Mouse (Mus musculus): ENCODE data around the gene Mrgprh. TPM values are rescaled to one million over a fixed set of nuclear protein-coding genes. Genes with fewer than 3 reads are reported as not detected.

Mrgprh gene
- polyA plus RNA-seq, 1 experiment from 2014 or later: not detected

DNA sequence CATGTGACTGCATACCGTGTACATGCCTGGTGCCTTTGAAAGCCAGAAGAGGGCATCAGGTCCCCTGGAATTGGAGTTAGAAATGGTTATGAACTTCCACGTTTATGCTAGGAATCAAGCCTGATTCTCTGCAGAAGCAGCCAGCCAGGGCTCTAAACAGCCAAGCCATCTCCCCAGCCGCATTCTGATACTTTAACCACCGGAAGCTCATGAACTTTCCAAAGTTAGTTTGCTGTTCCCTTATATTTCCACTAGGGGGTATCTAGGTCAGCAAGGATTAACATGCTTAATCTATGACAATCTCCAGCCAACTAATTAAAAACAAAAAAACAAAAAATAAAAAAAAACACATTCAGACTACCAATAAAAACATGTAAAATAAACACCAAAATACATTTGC lies 17.8 kb upstream of the Mrgprh start:
- Histone ChIP-seq H3K4me1 (replicated peaks; ENCODE audit: control insufficient read depth, insufficient read depth, low read length) (no peaks in the 10 kb centered on the region), H3K9me3 (ENCODE audit: control insufficient read depth, low read length) (no peaks in the 10 kb centered on the region), H3K27ac (ENCODE audit: low read depth, low read length) (no peak overlapping the region), H3K9ac (ENCODE audit: low read length) (no peak overlapping the region), H3K27me3 (ENCODE audit: control insufficient read depth, insufficient read depth, low read length) (no peaks in the 10 kb centered on the region), H3K36me3 (ENCODE audit: control insufficient read depth, insufficient read depth, low read length) (no peaks in the 10 kb centered on the region), H3K4me3 (ENCODE audit: low read depth, low read length) (no peak overlapping the region), H3K4me2 (ENCODE audit: low read depth, low read length, severe bottlenecking) (no peak overlapping the region)
- 49% methylated on average over 4 of the region's 4 CpGs for WGBS
- ATAC-seq (replicated peaks; ENCODE audit: low FRiP score): no peak
- DNase-seq (ENCODE audit: low spot score): no peak

DNA sequence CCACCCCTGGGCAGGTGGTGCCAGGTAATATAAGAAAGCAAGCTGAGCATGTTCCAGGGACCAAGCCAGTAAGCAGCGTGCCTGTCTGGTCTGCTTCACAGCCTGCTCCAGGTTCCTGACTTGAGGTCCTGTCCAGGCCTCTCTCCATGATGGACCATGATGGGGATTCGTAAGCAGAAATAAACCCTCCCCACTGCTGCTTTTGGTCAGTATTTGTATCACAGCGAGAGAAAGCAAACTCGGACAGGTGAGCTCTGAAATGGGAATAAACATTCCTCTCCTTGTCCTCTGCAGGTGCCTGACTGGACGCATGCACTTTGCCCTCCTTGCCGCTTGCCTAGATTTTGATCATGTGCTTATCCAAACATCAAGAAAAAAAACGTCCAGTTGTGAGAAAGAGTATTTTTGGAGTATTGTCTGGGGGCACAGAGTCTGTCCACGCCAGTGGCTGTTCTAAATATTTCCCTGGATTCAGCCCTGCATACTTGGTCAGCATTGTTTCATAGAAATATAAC lies 16.8 kb upstream of the Mrgprh start:
- H3K36me3 ChIP-seq (ENCODE audit: control insufficient read depth, insufficient read depth, low read length): no peaks in the 10 kb centered on the region
- ATAC-seq (replicated peaks; ENCODE audit: low FRiP score): no peak
- H3K4me2 ChIP-seq (ENCODE audit: low read depth, low read length, severe bottlenecking): no peak overlapping the region
- DNase-seq (ENCODE audit: low spot score): no peak
- H3K9me3 ChIP-seq (ENCODE audit: control insufficient read depth, low read length): no peaks in the 10 kb centered on the region
- no peak overlapping the region for H3K27ac ChIP-seq (ENCODE audit: low read depth, low read length)
- no peak overlapping the region for H3K9ac ChIP-seq (ENCODE audit: low read length)
- WGBS: 80% methylated on average over 8 of the region's 8 CpGs
- H3K27me3 ChIP-seq (ENCODE audit: control insufficient read depth, insufficient read depth, low read length): no peaks in the 10 kb centered on the region
- no peaks in the 10 kb centered on the region for H3K4me1 ChIP-seq (replicated peaks; ENCODE audit: control insufficient read depth, insufficient read depth, low read length)
- H3K4me3 ChIP-seq (ENCODE audit: low read depth, low read length): no peak overlapping the region

DNA sequence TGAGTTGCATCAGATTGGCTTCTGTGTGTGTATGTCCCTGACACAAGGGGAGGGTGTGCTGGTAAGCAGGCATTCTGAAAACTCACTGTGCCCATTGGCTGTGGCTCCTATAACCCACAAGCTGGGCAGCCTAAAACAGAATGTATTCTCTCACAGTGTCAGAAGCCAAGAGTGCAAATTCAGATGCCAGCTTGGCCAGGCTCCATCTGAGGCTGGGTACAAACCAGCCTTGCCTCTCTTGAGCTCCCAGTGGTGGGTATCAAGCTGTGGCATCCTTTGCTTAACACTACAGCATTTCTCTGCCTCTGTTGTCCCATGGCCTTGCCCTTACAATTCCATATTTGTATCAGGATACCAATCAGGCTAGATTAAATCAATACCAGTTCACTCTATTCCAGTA lies 11.7 kb upstream of the Mrgprh start:
- no peak for DNase-seq (ENCODE audit: low spot score)
- no peak overlapping the region for H3K27ac ChIP-seq (ENCODE audit: low read depth, low read length)
- no peaks in the 10 kb centered on the region for H3K27me3 ChIP-seq (ENCODE audit: control insufficient read depth, insufficient read depth, low read length)
- H3K36me3 ChIP-seq (ENCODE audit: control insufficient read depth, insufficient read depth, low read length): no peaks in the 10 kb centered on the region
- no peak for ATAC-seq (replicated peaks; ENCODE audit: low FRiP score)
- H3K9ac ChIP-seq (ENCODE audit: low read length): no peak overlapping the region
- H3K9me3 ChIP-seq (ENCODE audit: control insufficient read depth, low read length): no peaks in the 10 kb centered on the region
- H3K4me1 ChIP-seq (replicated peaks; ENCODE audit: control insufficient read depth, insufficient read depth, low read length): no peaks in the 10 kb centered on the region
- H3K4me3 ChIP-seq (ENCODE audit: low read depth, low read length): no peak overlapping the region
- no peak overlapping the region for H3K4me2 ChIP-seq (ENCODE audit: low read depth, low read length, severe bottlenecking)

DNA sequence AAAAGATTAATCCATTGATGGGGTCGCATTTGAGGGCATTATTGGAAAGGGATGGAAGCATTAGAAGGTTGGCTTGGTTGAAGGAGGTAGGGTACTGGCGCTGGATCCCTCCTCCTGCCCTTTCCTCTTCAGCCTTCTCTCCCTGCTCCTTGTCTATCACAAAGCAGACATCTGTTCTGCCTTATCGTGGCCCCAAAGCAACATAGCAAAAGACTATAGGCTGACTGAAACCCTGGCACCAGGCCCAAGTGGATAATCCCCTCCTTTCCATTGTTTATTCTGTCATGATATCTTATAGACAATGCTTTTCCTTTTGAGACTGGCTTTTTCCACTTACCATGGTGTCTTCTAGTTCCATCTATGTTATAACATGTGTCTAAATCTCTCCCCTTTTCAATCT lies 10.4 kb upstream of the Mrgprh start:
- Histone ChIP-seq H3K4me3 (ENCODE audit: low read depth, low read length) (no peak overlapping the region), H3K9ac (ENCODE audit: low read length) (no peak overlapping the region), H3K27me3 (ENCODE audit: control insufficient read depth, insufficient read depth, low read length) (no peaks in the 10 kb centered on the region), H3K27ac (ENCODE audit: low read depth, low read length) (no peak overlapping the region), H3K4me1 (replicated peaks; ENCODE audit: control insufficient read depth, insufficient read depth, low read length) (no peaks in the 10 kb centered on the region), H3K36me3 (ENCODE audit: control insufficient read depth, insufficient read depth, low read length) (no peaks in the 10 kb centered on the region), H3K9me3 (ENCODE audit: control insufficient read depth, low read length) (no peaks in the 10 kb centered on the region), H3K4me2 (ENCODE audit: low read depth, low read length, severe bottlenecking) (no peak overlapping the region)
- 65% methylated on average over 3 of the region's 3 CpGs for WGBS
- no peak for ATAC-seq (replicated peaks; ENCODE audit: low FRiP score)
- no peak for DNase-seq (ENCODE audit: low spot score)

DNA sequence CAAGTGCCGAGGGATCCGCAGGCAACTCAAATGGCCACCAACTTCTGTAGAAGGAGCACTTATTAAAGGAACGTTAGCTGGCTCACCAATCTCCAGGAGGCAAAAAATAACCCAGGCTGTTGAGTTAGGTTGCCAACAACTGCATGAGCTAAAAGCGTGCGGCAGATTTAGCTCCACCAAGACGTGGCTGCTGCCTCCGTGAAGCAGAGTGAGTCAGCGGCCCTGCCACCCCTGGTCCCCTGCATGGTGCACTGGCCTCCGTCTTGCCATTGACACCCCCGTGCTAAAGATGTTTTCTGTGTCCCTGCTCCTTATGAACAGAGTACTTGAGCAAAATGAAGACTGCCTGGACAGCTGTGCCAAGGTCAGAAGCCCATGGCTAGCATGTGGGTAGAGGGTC lies 9.0 kb upstream of the Mrgprh start:
- ATAC-seq (replicated peaks; ENCODE audit: low FRiP score): no peak
- no peak overlapping the region for H3K4me2 ChIP-seq (ENCODE audit: low read depth, low read length, severe bottlenecking)
- no peaks in the 10 kb centered on the region for H3K4me1 ChIP-seq (replicated peaks; ENCODE audit: control insufficient read depth, insufficient read depth, low read length)
- no peak for DNase-seq (ENCODE audit: low spot score)
- WGBS: 83% methylated on average over 10 of the region's 10 CpGs
- H3K27ac ChIP-seq (ENCODE audit: low read depth, low read length): no peak overlapping the region
- no peak overlapping the region for H3K9ac ChIP-seq (ENCODE audit: low read length)
- no peak overlapping the region for H3K4me3 ChIP-seq (ENCODE audit: low read depth, low read length)
- no peaks in the 10 kb centered on the region; the same call in 1 of the 2 replicates for H3K27me3 ChIP-seq (ENCODE audit: control insufficient read depth, insufficient read depth, low read length)
- H3K9me3 ChIP-seq (ENCODE audit: control insufficient read depth, low read length): no peaks in the 10 kb centered on the region
- H3K36me3 ChIP-seq (ENCODE audit: control insufficient read depth, insufficient read depth, low read length): no peaks in the 10 kb centered on the region

DNA sequence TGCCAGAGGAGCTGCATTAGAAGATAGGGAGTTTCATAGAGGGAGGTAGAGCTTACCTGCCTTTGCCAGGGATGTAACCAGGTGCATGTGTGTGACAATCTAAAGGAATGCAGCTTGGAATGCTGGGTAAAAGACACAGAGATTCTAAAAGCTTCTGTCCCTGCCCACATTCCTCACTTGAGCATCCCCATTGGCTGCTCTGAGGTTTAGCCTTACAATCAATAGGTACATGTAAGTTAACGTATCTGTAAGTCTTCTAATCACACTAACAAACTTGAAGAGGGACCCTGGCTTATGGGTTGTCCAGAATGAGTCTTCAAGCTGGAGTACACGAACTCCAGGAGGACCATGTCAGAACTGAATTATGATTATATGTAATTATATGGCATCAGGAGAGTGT lies 7.8 kb upstream of the Mrgprh start, which contains the start of gene Mas1:
Mas1 (minus strand) TSS at position 101 of the 400 bp plus-strand sequence.
- WGBS: 62% methylated on average over 2 of the region's 2 CpGs
- Histone ChIP-seq H3K36me3 (ENCODE audit: control insufficient read depth, insufficient read depth, low read length) (no peaks in the 10 kb centered on the region), H3K9me3 (ENCODE audit: control insufficient read depth, low read length) (no peaks in the 10 kb centered on the region), H3K4me1 (replicated peaks; ENCODE audit: control insufficient read depth, insufficient read depth, low read length) (no peaks in the 10 kb centered on the region), H3K27ac (ENCODE audit: low read depth, low read length) (no peak within 1 kb of the TSS), H3K27me3 (ENCODE audit: control insufficient read depth, insufficient read depth, low read length) (no peaks in the 10 kb centered on the region; the same call in 1 of the 2 replicates), H3K4me3 (ENCODE audit: low read depth, low read length) (no peak within 1 kb of the TSS), H3K9ac (ENCODE audit: low read length) (no peak within 1 kb of the TSS), H3K4me2 (ENCODE audit: low read depth, low read length, severe bottlenecking) (no peak within 1 kb of the TSS)
- DNase-seq (ENCODE audit: low spot score): no peak
- no peak for ATAC-seq (replicated peaks; ENCODE audit: low FRiP score)

DNA sequence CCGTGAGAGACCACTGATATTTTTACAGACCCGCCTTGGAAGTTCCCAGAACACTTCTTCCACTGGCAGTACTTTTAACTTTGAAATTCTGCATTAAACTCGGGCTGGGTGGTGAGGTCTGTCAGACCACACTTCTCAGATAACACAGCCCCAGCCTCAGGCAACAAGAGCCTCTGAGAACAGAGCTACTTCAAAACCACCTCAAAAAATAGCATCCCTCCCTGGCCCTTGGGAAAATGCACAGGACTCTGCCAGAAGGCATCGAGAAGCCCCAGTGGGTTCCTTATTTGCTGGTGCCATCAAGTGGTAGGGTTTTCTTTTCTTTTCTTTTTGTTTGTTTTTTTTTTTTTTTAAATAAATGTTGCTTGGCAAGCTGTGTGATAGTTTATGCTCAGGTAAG lies 7.2 kb upstream of the Mrgprh start:
- Histone ChIP-seq H3K9me3 (ENCODE audit: control insufficient read depth, low read length) (no peaks in the 10 kb centered on the region), H3K4me3 (ENCODE audit: low read depth, low read length) (no peak overlapping the region), H3K27me3 (ENCODE audit: control insufficient read depth, insufficient read depth, low read length) (no peaks in the 10 kb centered on the region; the same call in 1 of the 2 replicates), H3K9ac (ENCODE audit: low read length) (no peak overlapping the region), H3K4me2 (ENCODE audit: low read depth, low read length, severe bottlenecking) (no peak overlapping the region), H3K27ac (ENCODE audit: low read depth, low read length) (no peak overlapping the region), H3K4me1 (replicated peaks; ENCODE audit: control insufficient read depth, insufficient read depth, low read length) (no peaks in the 10 kb centered on the region), H3K36me3 (ENCODE audit: control insufficient read depth, insufficient read depth, low read length) (no peaks in the 10 kb centered on the region)
- ATAC-seq (replicated peaks; ENCODE audit: low FRiP score): no peak
- DNase-seq (ENCODE audit: low spot score): no peak
- WGBS: 53% methylated on average over 4 of the region's 4 CpGs

DNA sequence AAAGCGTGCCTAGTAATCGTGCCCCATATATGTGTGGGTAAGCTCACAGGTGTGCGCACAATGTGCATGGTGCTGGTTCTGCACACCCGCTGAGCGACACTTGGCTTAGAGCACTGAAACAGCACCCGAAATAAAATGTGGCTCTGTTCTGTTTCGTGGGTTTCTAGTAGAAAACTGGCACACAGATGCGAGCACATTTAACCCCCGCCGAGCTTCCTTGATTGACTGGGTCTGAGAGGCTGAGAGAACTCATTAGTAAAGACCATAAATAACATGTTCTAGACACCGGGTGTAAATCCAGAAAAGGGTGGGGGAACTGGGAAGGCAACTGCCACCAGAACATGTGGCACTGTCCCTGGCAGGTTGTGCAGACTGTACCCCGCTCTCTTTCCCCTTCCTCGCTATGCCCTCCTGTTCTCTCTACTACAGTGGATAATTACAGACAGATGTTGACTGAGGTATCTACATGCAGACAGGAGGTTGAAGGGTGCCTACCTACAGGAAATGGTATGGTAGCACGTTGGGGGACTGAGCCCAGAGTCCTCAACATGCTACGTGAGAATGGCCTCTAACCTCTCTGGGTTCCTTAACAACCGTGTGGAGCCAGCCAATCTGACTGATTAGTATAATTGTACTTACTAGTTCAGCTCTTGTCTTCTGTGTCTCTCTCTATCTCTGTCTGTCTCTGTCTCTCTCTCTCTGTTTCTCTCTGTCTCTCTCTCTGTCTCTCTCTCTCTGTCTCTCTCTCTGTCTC lies 3.4 kb upstream of the Mrgprh start:
- DNase-seq (ENCODE audit: low spot score): no peak
- WGBS: 76% methylated on average over 16 of the region's 16 CpGs
- H3K36me3 ChIP-seq (ENCODE audit: control insufficient read depth, insufficient read depth, low read length): no peaks in the 10 kb centered on the region

DNA sequence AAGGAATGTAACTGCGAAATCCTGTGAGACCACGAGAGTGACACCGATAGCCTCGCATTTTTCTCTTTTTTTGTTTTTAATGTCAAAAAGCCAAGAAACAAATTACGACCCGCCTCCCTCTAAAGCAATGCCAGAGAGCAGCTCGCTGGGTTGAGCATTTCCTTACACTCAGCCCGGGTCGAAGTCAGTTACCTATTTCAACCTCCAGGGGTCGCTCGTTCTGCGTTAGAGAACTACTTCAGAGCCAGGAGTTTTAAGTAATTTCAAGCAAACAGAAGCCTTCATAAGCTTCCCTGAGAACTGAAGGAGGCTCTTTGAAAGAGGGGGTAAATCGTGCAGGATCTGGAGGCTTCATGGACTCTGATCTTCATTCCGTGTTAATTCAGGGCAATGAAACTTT lies 4.3 kb downstream of the Mrgprh start:
- 0 out of 2 replicates have a peak overlapping the region, but pooled peaks have one; percentile 5 for H3K4me2 ChIP-seq (ENCODE audit: low read depth, low read length, severe bottlenecking)
- DNase-seq (ENCODE audit: low spot score): peak; percentile 84
- no peak overlapping the region for H3K27ac ChIP-seq (ENCODE audit: low read depth, low read length)
- no peaks in the 10 kb centered on the region for H3K4me1 ChIP-seq (replicated peaks; ENCODE audit: control insufficient read depth, insufficient read depth, low read length)
- ATAC-seq (replicated peaks; ENCODE audit: low FRiP score): peak; percentile 75; the same call in 1 of the 2 replicates
- H3K4me3 ChIP-seq (ENCODE audit: low read depth, low read length): no peak overlapping the region
- no peaks in the 10 kb centered on the region for H3K36me3 ChIP-seq (ENCODE audit: control insufficient read depth, insufficient read depth, low read length)
- WGBS: 4% methylated on average over 14 of the region's 14 CpGs
- H3K9me3 ChIP-seq (ENCODE audit: control insufficient read depth, low read length): no peaks in the 10 kb centered on the region
- no peaks in the 10 kb centered on the region for H3K27me3 ChIP-seq (ENCODE audit: control insufficient read depth, insufficient read depth, low read length)
- H3K9ac ChIP-seq (ENCODE audit: low read length): no peak overlapping the region

More for the DNA sequence above, 3.4 kb upstream of the Mrgprh start:
- Histone ChIP-seq H3K4me2 (ENCODE audit: low read depth, low read length, severe bottlenecking) (no peak overlapping the region), H3K27ac (ENCODE audit: low read depth, low read length) (no peak overlapping the region), H3K4me1 (replicated peaks; ENCODE audit: control insufficient read depth, insufficient read depth, low read length) (no peaks in the 10 kb centered on the region), H3K4me3 (ENCODE audit: low read depth, low read length) (no peak overlapping the region), H3K27me3 (ENCODE audit: control insufficient read depth, insufficient read depth, low read length) (no peaks in the 10 kb centered on the region; the same call in 1 of the 2 replicates), H3K9me3 (ENCODE audit: control insufficient read depth, low read length) (no peaks in the 10 kb centered on the region), H3K9ac (ENCODE audit: low read length) (no peak overlapping the region)
- no peak for ATAC-seq (replicated peaks; ENCODE audit: low FRiP score)

Data from forebrain, embryonic 11.5 days (tissue).